Mouse (Mus musculus): ENCODE results near the gene E130114P18Rik. TPM values are rescaled to one million over a fixed set of nuclear protein-coding genes. Genes with fewer than 3 reads are reported as not detected.

The E130114P18Rik gene
- polyA plus RNA-seq, 1 experiment from 2014 or later: 62.9 TPM

- Histone ChIP-seq H3K4me1 (ENCODE audit: control insufficient read depth, insufficient read depth, low read length) (peaks cover 20% of the 10 kb centered on the region; the same call in 1 of the 2 replicates), H3K4me3 (ENCODE audit: low read depth, low read length) (no peak overlapping the region), H3K9ac (ENCODE audit: low read length) (no peak overlapping the region), H3K4me2 (ENCODE audit: low read length) (no peak overlapping the region), H3K9me3 (replicated peaks; ENCODE audit: control insufficient read depth, low read length) (no peaks in the 10 kb centered on the region), H3K27ac (ENCODE audit: low read depth, low read length) (no peak overlapping the region), H3K36me3 (ENCODE audit: control insufficient read depth, insufficient read depth, low read length) (no peaks in the 10 kb centered on the region), H3K27me3 (replicated peaks; ENCODE audit: control insufficient read depth, insufficient read depth, low read length) (no peaks in the 10 kb centered on the region)
- WGBS: 80% methylated on average over 6 of the region's 6 CpGs
- ATAC-seq (no peak), DNase-seq (ENCODE audit: low spot score) (no peak)
These were observed 103.9 kb downstream of the E130114P18Rik start for GRCm38 (mm10) chr4:97673854-97674510.

GRCm38 (mm10) chr4:97672501-97672900, 105.4 kb downstream of the E130114P18Rik start:
- Histone ChIP-seq H3K4me2 (ENCODE audit: low read length) (no peak overlapping the region), H3K27me3 (replicated peaks; ENCODE audit: control insufficient read depth, insufficient read depth, low read length) (no peaks in the 10 kb centered on the region), H3K9me3 (replicated peaks; ENCODE audit: control insufficient read depth, low read length) (no peaks in the 10 kb centered on the region), H3K27ac (ENCODE audit: low read depth, low read length) (no peak overlapping the region), H3K36me3 (ENCODE audit: control insufficient read depth, insufficient read depth, low read length) (no peaks in the 10 kb centered on the region), H3K4me1 (ENCODE audit: control insufficient read depth, insufficient read depth, low read length) (peaks cover 20% of the 10 kb centered on the region; the same call in 1 of the 2 replicates), H3K9ac (ENCODE audit: low read length) (no peak overlapping the region), H3K4me3 (ENCODE audit: low read depth, low read length) (no peak overlapping the region)
- 65% methylated on average over 5 of the region's 5 CpGs for WGBS
- DNase-seq (ENCODE audit: low spot score) (no peak), ATAC-seq (no peak)

GRCm38 (mm10) chr4:97671911-97672310, 106.0 kb downstream of the E130114P18Rik start:
- Histone ChIP-seq H3K9me3 (replicated peaks; ENCODE audit: control insufficient read depth, low read length) (no peaks in the 10 kb centered on the region), H3K36me3 (ENCODE audit: control insufficient read depth, insufficient read depth, low read length) (no peaks in the 10 kb centered on the region), H3K27ac (ENCODE audit: low read depth, low read length) (no peak overlapping the region), H3K4me1 (ENCODE audit: control insufficient read depth, insufficient read depth, low read length) (peaks cover 20% of the 10 kb centered on the region; the same call in 1 of the 2 replicates), H3K9ac (ENCODE audit: low read length) (no peak overlapping the region), H3K4me2 (ENCODE audit: low read length) (no peak overlapping the region), H3K27me3 (replicated peaks; ENCODE audit: control insufficient read depth, insufficient read depth, low read length) (no peaks in the 10 kb centered on the region), H3K4me3 (ENCODE audit: low read depth, low read length) (no peak overlapping the region)
- 79% methylated on average over 4 of the region's 4 CpGs for WGBS
- DNase-seq (ENCODE audit: low spot score): no peak
- ATAC-seq: no peak

GRCm38 (mm10) chr4:97670418-97670817, 107.5 kb downstream of the E130114P18Rik start:
- H3K9ac ChIP-seq (ENCODE audit: low read length): no peak overlapping the region
- no peaks in the 10 kb centered on the region for H3K27me3 ChIP-seq (replicated peaks; ENCODE audit: control insufficient read depth, insufficient read depth, low read length)
- no peak for DNase-seq (ENCODE audit: low spot score)
- no peak overlapping the region for H3K27ac ChIP-seq (ENCODE audit: low read depth, low read length)
- no peak overlapping the region for H3K4me3 ChIP-seq (ENCODE audit: low read depth, low read length)
- no peaks in the 10 kb centered on the region for H3K36me3 ChIP-seq (ENCODE audit: control insufficient read depth, insufficient read depth, low read length)
- no peak overlapping the region for H3K4me2 ChIP-seq (ENCODE audit: low read length)
- no peak for ATAC-seq
- no peaks in the 10 kb centered on the region for H3K9me3 ChIP-seq (replicated peaks; ENCODE audit: control insufficient read depth, low read length)
- peaks cover 7% of the 10 kb centered on the region; the same call in 1 of the 2 replicates for H3K4me1 ChIP-seq (ENCODE audit: control insufficient read depth, insufficient read depth, low read length)

- no peaks in the 10 kb centered on the region for H3K9me3 ChIP-seq (replicated peaks; ENCODE audit: control insufficient read depth, low read length)
- no peak overlapping the region for H3K9ac ChIP-seq (ENCODE audit: low read length)
- H3K4me3 ChIP-seq (ENCODE audit: low read depth, low read length): no peak overlapping the region
- WGBS: 6% methylated on average over 3 of the region's 3 CpGs
- DNase-seq (ENCODE audit: low spot score) (no peak), ATAC-seq (peak; percentile 82)
- H3K27me3 ChIP-seq (replicated peaks; ENCODE audit: control insufficient read depth, insufficient read depth, low read length): no peaks in the 10 kb centered on the region
- H3K4me2 ChIP-seq (ENCODE audit: low read length): no peak overlapping the region
- no peaks in the 10 kb centered on the region for H3K36me3 ChIP-seq (ENCODE audit: control insufficient read depth, insufficient read depth, low read length)
- no peak overlapping the region; the same call in 1 of the 2 replicates for H3K27ac ChIP-seq (ENCODE audit: low read depth, low read length)
- peaks cover 10% of the 10 kb centered on the region; the same call in 1 of the 2 replicates for H3K4me1 ChIP-seq (ENCODE audit: control insufficient read depth, insufficient read depth, low read length)
These were observed 108.1 kb downstream of the E130114P18Rik start for GRCm38 (mm10) chr4:97669808-97670207.

- Histone ChIP-seq H3K4me1 (ENCODE audit: control insufficient read depth, insufficient read depth, low read length) (peaks cover 11% of the 10 kb centered on the region; the same call in 1 of the 2 replicates), H3K9ac (ENCODE audit: low read length) (no peak overlapping the region), H3K4me3 (ENCODE audit: low read depth, low read length) (no peak overlapping the region), H3K27me3 (replicated peaks; ENCODE audit: control insufficient read depth, insufficient read depth, low read length) (no peaks in the 10 kb centered on the region), H3K36me3 (ENCODE audit: control insufficient read depth, insufficient read depth, low read length) (no peaks in the 10 kb centered on the region), H3K4me2 (ENCODE audit: low read length) (no peak overlapping the region), H3K9me3 (replicated peaks; ENCODE audit: control insufficient read depth, low read length) (no peaks in the 10 kb centered on the region), H3K27ac (ENCODE audit: low read depth, low read length) (no peak overlapping the region)
- 48% methylated on average over 7 of the region's 7 CpGs for WGBS
- DNase-seq (ENCODE audit: low spot score) (no peak), ATAC-seq (no peak)
These were observed 112.5 kb downstream of the E130114P18Rik start for GRCm38 (mm10) chr4:97665428-97665755.

- Histone ChIP-seq H3K9me3 (replicated peaks; ENCODE audit: control insufficient read depth, low read length) (no peaks in the 10 kb centered on the region), H3K27ac (ENCODE audit: low read depth, low read length) (no peak overlapping the region), H3K36me3 (ENCODE audit: control insufficient read depth, insufficient read depth, low read length) (no peaks in the 10 kb centered on the region), H3K27me3 (replicated peaks; ENCODE audit: control insufficient read depth, insufficient read depth, low read length) (no peaks in the 10 kb centered on the region), H3K4me3 (ENCODE audit: low read depth, low read length) (no peak overlapping the region), H3K4me2 (ENCODE audit: low read length) (no peak overlapping the region), H3K9ac (ENCODE audit: low read length) (no peak overlapping the region), H3K4me1 (ENCODE audit: control insufficient read depth, insufficient read depth, low read length) (peaks cover 9% of the 10 kb centered on the region; the same call in 1 of the 2 replicates)
- ATAC-seq (no peak), DNase-seq (ENCODE audit: low spot score) (no peak)
- WGBS: 47% methylated on average over 7 of the region's 7 CpGs
These were observed 113.0 kb downstream of the E130114P18Rik start for GRCm38 (mm10) chr4:97664738-97665427.

- 90% methylated on average over 6 of the region's 6 CpGs for whole genome bisulfite sequencing
- DNase-seq (ENCODE audit: low spot score) (no peak), ATAC-seq (no peak)
- Histone ChIP-seq H3K4me1 (ENCODE audit: control insufficient read depth, insufficient read depth, low read length) (0 out of 2 replicates have a peak, but pooled peaks cover 4% of the 10 kb centered on the region), H3K36me3 (ENCODE audit: control insufficient read depth, insufficient read depth, low read length) (no peaks in the 10 kb centered on the region), H3K9me3 (replicated peaks; ENCODE audit: control insufficient read depth, low read length) (no peaks in the 10 kb centered on the region), H3K27ac (ENCODE audit: low read depth, low read length) (no peak overlapping the region), H3K4me2 (ENCODE audit: low read length) (no peak overlapping the region), H3K4me3 (ENCODE audit: low read depth, low read length) (no peak overlapping the region), H3K9ac (ENCODE audit: low read length) (no peak overlapping the region), H3K27me3 (replicated peaks; ENCODE audit: control insufficient read depth, insufficient read depth, low read length) (no peaks in the 10 kb centered on the region)
These were observed 114.0 kb downstream of the E130114P18Rik start for GRCm38 (mm10) chr4:97663922-97664321.

- H3K9ac ChIP-seq (ENCODE audit: low read length): no peak overlapping the region
- 77% methylated on average over 11 of the region's 11 CpGs for WGBS
- H3K36me3 ChIP-seq (ENCODE audit: control insufficient read depth, insufficient read depth, low read length): no peaks in the 10 kb centered on the region
- 0 out of 2 replicates have a peak, but pooled peaks cover 4% of the 10 kb centered on the region for H3K4me1 ChIP-seq (ENCODE audit: control insufficient read depth, insufficient read depth, low read length)
- DNase-seq (ENCODE audit: low spot score) (no peak), ATAC-seq (no peak)
- H3K4me3 ChIP-seq (ENCODE audit: low read depth, low read length): no peak overlapping the region
- H3K4me2 ChIP-seq (ENCODE audit: low read length): no peak overlapping the region
- H3K27ac ChIP-seq (ENCODE audit: low read depth, low read length): no peak overlapping the region
- no peaks in the 10 kb centered on the region for H3K27me3 ChIP-seq (replicated peaks; ENCODE audit: control insufficient read depth, insufficient read depth, low read length)
- no peaks in the 10 kb centered on the region for H3K9me3 ChIP-seq (replicated peaks; ENCODE audit: control insufficient read depth, low read length)
These were observed 115.0 kb downstream of the E130114P18Rik start for GRCm38 (mm10) chr4:97662841-97663240.
